Mouse (Mus musculus) spleen, postnatal 4 days (tissue): Measurements from ENCODE around the gene Etfrf1.

Experiments used
- DNase-seq, 2 experiments: peaks; one replicate each; pipeline ENCODE4 v3.0.0; 2022; ENCODE audit warnings: low spot score in 2 of 2

The Etfrf1 gene

DNA sequence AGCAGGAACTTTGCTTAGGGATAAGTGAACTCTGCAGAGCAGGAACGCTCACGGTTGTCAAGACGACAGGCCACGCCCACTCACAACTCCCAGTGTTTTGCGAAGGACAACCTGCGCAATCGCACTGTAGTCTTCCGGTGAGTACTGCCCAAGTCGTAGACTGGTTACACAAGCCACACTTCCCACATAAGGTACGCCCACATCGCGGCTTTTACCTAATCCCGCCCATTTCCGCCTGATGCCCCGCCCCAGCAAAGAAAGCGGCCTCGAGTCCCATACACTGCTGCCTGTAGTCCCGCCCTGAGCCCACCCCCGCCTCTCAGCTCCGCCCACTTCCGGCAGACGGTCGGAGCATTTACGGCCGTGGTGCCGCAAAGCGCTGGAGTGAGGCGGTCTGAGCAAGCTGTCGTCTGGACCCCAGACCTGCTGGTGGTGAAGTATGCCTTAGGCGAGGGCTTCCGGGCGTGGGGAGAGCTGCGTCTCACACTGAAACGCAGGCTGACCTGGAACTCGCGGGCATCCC is at the start of gene Etfrf1, which contains the start of gene Casc1:
Etfrf1 (plus strand) TSS at position 319 of the 523 bp plus-strand sequence.
Casc1 (minus strand) TSS at position 190 of the 523 bp plus-strand sequence.
- peak; percentile 96 to 97 for DNase-seq

DNA sequence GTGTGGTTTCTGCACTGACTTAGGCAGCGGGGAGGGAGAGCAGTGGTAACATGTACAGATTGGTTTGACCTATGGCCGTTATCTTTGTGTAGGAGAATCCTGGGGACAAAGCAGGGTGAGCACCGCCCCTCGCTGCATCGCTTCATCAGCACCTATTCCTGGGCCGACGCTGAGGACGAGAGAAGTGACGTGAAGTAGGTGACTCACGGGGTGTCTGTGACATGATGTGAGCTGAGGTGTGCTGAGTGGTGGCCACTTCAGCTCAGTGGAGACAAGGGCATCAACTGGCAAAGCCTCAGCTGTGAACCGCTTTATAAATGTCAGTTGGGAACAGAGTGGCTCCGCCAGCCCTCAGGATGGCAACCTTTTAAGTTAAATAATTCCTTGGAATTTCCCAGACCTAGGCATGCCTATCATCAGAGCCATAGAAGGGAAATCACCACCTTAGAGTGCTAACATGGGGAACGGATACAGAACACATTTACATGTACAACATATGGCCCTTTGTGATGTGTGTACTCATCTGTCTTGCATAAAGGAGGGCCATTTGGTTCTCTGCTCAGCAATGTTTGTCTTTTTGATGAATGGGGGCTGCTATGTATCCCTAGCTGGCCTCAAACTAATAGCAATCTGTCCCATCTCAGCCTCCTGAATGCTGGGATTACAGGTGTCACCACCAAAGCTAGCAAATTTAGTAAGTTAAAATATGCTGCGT is 38.9 kb upstream of the Etfrf1 start:
- no peak for DNase-seq

DNA sequence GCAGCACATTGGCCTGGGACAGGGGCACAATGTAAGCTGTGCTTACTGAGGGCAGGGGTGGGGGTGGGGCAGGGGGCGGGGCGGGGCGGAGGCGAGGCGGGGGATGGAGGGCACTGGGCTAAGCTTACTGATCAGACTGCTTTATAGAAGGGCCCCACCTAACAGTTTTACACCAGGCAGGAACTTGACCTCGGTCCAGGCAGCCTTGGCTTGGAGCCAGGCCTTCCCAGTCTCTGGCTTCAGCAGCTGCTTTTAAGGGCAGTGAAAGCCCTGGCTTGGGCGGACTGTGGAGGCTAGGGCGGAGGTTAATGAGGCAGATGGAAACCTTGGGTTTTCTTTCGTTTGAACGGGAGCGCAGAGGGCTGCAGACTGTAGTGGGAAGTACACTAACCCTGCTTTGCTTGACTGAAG is 37.1 kb upstream of the Etfrf1 start:
- DNase-seq, result no peak

DNA sequence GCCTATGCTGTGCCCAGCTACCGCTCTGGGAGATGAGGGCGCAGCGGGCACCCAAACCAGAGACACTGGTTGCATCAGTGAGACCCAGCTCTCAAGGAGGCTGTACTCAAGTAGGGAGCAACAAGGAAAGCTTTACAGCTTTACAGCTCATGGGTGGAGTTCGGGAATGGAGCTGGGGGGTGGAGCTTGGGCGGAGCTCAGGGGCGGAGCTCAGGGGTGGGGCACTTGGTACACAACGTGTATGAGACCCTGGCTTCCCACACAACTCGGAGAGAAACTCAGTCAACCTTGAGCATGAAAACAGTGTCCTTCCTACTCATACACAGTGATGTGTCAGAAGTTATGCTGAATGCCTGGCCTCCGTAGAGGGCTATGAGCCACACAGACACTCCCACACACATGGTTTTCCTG is 35.4 kb upstream of the Etfrf1 start:
- no peak for DNase-seq

DNA sequence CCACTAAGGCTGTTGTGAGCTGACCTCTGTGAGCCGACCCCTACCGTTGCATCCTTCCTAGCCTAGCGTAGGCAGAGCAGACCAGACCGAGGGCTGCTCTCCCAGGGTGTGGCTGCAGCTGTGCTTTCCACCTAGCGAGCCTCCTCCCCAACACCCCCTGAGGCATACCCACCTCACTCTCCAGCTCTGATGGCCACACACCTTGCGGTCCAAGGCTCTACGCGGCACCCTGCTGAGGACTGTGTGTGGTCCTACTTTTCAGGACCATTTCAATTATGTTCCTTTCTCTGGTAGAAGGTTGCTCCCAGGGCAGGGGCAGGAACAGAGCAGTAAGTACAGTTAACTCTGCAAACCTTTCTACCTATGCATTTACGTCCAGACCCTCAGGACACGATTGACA is 34.5 kb upstream of the Etfrf1 start:
- no peak for DNase-seq

DNA sequence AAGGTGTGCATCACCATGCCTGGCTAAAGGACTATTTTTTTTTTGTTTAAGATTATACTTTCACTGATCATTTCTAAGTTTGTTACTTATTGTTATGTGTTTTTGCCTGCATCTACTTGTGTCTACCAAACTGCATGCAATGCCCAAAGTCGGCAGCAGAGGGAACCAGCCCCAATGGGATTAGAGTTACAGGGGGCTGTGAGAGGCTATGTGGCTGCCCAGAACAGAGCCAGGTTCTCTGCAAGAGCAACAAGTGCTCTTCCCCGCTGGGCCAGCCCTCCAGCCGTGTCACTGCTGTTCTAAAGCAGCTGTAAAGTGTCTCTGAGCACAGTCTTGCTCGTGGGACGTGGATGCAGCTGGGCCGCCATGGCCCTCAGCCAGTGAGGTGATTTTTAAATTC is 31.3 kb upstream of the Etfrf1 start:
- DNase-seq, result peak; percentile 57 to 82

DNA sequence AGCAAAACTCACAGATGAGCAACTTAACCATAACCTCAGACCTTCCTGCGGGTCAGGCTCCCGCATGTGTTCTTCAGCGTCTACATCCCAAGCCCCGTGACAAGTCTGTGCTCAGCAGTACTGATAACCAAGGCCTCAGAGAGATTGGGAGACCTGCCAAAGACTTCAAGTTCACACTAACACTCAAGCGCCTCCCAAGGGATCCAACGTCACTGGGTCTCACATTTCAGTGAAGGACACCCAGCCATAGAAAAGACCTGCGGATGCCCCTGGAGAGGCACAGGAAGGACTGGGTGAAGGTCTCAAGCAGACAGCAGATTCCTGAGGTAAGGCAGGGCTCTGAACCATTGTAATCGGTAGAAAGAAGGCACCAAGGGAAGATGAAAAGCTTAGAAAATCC is 28.9 kb upstream of the Etfrf1 start:
- DNase-seq, result no peak

DNA sequence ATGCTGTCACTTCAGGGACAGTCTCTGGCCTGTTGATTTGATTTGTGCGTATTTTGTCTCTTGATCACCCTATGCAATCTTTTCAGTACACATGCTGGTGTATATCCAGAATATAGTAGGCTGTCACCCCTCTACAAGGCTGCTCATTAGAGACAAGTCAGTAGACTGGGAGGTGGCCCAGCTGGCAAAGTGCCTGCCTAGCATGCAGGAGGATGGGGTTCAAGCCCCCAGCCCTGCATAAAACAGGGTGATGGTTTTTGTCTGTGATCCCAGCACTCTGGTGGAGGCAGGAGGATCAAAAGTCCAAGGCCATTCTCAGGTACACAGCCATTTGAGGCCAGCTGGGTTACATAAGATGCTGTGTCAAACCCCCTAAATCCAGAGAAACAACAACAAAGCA is 24.8 kb upstream of the Etfrf1 start:
- DNase-seq, result no peak

DNA sequence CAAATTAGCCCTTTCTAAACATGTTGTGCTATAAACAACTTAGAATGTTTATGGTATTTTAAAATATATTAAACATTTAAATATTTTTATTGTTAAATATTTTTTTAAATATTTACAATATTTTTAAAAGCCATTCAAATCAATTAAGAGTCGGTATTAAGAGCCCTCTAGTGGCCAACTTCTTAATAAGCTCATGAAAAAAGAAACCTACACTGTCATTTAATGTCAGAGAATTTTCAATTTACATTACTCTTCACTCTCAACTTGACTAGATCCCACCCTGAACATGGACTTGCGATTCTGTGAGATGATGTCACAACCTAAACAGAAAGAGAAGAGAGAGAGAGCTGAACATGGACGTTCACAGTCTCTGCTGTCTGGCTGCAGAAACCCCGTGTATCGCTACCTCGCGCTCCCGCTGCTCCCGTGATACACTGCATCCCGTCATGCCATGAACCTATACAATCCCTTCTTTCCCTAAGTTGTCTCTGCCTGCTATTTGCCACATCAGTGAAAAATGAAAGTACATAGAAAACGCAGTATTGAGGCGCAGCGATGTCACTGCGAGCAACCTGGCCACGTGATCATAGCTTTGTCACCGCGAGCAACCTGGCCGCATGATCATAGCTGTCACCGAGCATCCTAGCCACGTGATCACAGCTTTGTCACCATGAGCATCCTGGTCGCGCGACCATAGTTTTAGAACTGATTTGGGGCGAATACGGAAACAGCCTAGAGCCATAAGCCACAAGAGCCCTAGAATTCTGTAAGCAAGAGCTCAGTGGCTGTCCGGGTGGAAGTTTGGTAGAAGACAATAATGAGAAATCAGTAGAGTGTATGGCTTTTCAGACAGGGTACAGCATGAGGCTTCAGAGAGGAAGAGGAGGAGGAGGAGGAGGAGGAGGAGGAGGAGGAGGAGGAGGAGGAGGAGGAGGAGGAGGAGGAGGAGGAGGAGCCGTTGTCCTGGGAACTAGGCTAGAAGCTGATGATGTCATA is 23.5 kb upstream of the Etfrf1 start:
- DNase-seq, result no peak

DNA sequence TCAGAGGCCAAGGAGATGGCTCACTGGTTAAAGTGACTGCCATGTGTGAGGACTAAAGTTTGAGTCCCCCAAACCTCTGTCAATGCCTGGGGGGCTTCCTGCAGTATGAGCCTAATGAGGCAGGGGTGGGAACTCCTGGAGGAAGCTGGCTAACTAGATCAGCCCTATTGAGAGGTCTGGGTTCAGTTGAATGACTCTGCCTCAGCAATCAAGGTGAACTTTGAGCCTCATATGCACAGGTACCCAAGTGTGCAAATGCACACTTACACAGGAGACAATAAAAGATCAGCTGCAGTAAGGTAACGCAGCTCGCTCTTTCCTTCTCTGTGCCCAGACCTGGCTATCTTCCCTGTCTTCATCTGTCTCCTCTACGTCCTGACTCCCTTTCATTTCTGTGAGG is 17.9 kb upstream of the Etfrf1 start:
- no peak for DNase-seq

DNA sequence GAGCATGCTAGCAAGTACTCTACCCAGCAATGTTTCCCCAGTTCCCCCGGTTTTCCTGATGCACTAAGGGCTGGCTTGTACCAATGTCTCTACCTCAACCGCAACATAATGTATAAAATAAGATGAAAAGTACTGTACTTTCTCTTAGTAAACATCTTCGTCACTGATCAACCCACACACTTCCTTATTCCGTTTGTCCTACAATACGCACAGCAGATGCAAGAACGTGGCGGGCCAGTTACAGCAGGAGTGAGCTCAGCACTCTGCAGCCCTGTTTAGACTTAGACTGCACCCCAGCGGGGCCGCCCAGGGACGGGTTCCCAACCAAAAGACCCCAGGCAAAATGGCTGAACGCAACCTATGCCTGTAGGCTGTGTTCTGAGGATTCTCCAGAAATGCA is 17.5 kb upstream of the Etfrf1 start:
- no peak for DNase-seq

DNA sequence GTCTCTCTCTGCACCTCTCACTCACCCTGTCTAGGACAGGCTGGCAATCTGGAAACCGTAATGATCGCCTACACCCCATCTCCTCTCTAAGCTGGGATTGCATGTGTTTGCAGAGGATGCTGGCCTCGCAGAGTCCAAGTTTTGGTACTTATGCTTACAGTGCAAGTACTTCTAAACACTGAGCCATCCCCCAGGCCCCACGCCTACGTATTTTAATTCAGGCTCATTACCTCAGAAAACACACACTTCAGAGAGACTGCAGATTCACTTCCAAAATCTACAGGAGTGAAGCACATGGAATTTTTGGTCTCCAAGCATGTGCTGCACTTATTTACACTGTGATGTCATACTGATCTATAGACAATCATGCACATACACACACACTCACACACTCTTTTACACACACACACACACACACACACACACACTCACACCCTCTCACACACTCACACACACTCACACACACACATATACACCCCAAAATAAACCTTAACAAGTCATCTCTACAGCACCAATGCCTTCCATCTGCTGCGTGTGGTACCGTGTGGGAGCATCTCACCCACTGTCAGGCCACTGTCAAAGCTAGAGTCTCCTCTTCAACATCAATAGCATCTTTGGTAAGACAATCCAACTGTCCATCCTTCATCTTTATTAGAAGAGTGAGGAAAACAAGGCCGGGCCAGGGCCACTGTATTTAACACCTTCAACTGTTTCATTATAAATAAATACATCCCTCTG is 12.8 kb upstream of the Etfrf1 start:
- DNase-seq, result no peak

DNA sequence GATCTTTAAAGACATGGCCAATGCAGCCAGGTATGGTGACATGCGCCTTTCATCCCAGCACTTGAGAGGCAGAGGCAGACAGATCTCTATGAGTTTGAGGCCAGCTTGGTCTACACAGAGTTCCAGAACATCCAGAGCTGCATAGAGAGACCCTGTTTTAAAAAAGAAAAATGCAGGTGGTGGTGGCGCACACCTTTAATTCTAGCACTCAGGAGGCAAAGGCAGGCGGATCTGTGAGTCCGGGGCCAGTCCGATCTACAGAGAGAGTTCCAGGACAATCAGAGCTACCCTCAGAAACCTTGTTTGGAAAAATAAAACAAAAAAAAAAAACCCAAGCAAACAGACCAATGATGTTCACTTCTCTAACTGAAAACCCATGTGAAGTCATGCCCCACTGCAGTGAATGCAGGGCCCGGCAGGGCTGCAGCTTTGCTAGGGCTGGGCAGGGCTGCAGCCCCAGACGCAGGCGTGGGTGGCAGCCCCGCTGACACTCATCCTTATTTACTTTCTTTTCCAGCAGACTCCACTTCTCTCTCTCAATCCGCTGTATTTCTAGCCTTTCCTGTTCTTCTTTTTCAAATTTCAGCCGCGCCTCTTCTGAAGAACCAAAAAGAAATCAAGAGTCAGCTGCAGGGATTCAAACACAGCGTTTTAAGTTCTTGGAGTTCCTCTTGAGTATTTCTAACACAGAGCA is 8.4 kb upstream of the Etfrf1 start:
- peak in 1 of 2 experiments; percentile 39 for DNase-seq

DNA sequence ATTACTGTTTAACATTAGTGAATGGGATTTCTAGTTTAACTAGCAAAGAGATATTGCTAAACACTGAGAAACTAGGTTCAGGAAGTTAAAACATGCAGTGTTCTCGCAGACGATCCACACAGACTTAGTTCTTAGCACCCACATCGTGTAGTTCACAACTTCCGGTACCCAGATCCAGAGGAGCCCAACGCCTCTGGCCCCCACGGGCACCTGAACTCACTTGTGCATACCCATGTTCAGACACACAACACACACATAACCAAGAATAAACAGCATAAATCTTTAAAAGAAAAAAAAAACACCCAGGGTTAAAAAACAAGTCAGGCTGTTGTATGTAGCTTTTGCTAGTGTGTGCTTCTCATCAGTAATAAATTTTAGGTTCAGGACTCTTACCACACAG is 6.5 kb upstream of the Etfrf1 start:
- DNase-seq, result peak in 1 of 2 experiments; percentile 55

DNA sequence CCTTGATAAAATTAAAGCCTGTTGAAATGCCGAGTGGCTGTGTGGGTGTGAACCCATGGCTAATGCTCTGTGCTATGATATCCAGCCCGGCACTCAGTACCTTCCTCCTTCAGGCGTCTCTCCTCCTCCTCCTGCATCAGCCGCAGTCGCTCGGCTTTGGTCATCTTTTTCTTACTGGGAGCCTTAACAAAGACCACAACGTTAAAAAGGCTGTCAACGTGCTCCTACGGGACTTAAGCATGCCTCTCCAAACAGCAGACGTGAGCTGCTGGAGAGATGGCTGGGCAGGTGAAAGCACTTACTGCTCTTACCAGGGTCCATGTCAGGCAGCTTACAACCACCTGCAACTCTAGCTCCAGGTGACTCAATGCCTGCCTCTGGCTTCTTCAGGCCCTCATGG is 5.8 kb upstream of the Etfrf1 start:
- peak in 1 of 2 experiments; percentile 38 for DNase-seq

DNA sequence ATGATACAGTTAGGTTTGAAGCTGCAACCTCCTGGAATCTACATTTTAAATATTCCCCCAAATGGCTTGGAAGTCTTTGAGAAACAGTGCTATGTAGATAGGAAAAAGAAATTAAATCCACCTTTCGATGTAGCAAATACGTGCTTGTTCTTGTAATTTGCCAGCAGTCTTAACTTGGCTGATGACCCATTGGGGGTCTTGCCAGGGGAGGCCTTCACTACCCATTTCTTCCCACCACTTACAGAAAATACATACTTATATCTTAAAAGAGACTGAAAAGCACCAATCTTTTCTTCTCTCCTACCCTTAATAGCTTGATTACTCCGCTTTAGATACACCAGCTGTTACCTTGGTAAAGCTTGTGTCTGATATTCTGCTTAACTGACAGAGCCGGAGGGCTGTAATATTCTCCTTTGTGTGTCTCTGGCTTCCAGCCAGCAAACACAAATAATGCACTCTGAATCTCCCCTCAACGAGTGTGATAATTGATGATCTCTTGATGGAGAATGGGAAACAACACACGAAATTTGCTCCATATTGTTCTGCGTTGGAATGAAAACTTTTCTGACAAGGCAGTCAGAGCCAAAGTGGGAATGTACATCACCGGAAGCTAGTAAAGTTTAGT is 766 bp upstream of the Etfrf1 start:
- DNase-seq, result no peak

DNA sequence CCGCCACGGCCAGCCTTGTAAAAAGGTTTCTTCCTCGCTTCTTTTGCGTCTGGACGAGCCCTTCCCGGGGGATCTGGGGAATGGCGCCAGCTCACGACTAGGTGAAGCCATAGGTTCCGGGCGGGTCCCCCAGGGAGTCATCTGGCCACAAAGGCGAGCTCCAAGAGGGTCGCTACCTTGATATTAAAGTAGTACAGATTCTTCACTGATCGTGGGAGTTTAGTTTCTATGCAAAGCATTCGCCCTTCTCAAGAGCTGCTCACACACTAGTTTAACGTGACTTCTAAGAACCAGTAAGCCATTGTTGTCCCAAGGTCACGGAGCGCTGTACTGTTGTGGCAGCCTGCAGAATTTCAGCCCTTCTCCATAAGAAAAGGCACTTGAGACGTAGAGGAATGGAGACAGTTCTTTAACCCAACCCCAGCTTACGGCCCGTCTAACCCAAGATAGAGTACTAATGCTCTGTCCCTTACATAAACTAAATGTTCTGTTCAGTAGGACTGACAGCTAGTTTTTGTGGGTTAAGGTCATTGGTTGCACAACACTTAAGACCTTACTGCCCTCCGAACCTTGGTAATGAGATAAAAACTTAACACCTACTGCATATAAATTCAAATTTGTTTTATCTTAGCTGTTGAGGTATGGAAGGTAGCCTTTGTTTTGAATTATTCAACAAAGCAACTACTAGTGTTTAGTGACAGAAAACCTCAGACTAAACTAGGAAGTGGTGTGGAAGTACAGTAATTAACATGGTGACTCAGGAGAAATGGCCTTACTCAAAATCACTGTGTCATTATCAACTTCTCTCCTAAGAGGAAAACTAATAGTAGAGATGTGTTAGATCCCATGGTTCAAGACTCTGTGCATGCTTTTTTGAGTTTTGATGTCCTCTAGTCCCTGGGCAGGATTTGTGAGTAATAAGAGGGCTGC is 707 bp downstream of the Etfrf1 start:
- no peak for DNase-seq

DNA sequence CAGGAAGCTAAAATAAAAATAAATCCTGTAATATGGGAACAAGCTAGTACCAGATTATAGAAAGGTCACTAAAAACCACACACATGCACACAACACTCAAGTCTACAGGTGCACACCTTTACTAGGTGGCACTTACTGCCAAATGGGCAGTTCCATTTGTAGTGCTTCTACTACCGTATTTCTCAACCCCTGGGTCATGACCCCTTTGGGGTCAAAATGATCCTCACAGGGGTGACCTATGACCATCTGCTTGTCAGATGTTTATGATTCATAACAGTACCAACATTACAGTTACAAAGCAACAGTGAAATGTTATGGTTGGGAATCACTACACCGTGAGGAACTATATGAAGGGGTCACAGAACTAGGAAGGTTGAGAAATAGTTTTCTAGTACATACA is 3.0 kb downstream of the Etfrf1 start:
- no peak for DNase-seq

DNA sequence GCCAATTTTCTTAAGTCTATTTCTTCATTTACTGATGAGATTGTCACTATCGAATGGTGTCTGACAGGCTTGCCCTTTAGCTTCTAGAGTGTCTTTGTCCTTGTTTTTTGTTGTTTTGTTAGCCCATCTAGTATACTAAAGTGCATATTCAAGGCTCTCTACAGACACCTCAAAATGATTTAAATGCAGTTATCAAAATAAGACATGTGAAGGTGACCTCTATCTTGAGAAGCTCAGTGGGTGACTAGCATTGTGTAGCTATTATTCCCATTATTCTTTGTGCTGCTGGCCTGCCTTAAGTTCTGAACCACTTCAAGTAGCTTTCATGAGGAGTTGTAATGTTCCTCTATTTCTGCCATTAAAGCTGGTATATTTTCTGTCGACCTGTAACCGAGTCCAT is 4.9 kb downstream of the Etfrf1 start:
- DNase-seq, result no peak

DNA sequence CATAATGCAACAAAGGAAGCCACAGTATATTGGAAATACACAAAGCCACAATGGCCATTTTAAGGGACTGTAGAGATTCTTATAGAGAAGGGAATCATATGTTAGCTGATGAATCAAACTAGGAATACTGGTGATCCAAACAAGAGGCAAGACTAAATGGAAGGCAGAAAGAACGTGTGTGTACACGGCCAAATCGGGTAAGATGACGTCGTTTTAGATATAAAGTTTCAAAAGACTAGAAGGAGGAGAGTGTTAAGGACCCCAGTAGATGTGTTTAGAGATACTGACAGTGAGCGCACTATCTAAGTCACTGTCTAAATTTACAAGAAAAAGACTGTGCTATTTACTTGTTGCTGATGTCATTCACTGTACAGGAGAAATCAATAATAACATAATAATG is 13.3 kb downstream of the Etfrf1 start:
- no peak for DNase-seq
